Mouse (Mus musculus): ENCODE results near the gene Anapc4. TPM values are rescaled to one million over a fixed set of nuclear protein-coding genes. Genes with fewer than 3 reads are reported as not detected.

The Anapc4 gene
- polyA plus RNA-seq, 1 experiment, result 41.3 TPM

GRCm38 (mm10) chr5:52813312-52813711, 20.5 kb upstream of the Anapc4 start:
- no peak overlapping the region for H3K4me3 ChIP-seq (ENCODE audit: insufficient read depth, poor library complexity, severe bottlenecking)
- peaks cover 73% of the 10 kb centered on the region for H3K36me3 ChIP-seq (ENCODE audit: control insufficient read depth, insufficient read depth)
- H3K79me3 ChIP-seq (ENCODE audit: low read depth), result no peaks in the 10 kb centered on the region
- H3K79me2 ChIP-seq (ENCODE audit: control insufficient read depth, insufficient read depth), result no peaks in the 10 kb centered on the region
- no peak overlapping the region for H3ac ChIP-seq (ENCODE audit: control insufficient read depth, insufficient read length, low read depth)
- no peaks in the 10 kb centered on the region for H3K27me3 ChIP-seq (ENCODE audit: control insufficient read depth, insufficient read depth, insufficient read length)
- TF ChIP-seq MYOG (IDR thresholded peaks at IDR 0.05; ENCODE audit: control insufficient read depth, extremely low read depth, insufficient read length), result no peak
- TF ChIP-seq CEBPB (IDR thresholded peaks at IDR 0.05; ENCODE audit: low read depth), result no peak
- no peak for TF ChIP-seq FOSL1 (IDR thresholded peaks at IDR 0.05; ENCODE audit: insufficient read depth, low read length, poor library complexity, severe bottlenecking)
- TF ChIP-seq USF1 (IDR thresholded peaks at IDR 0.05; ENCODE audit: low read depth), result no peak
- no peak for TF ChIP-seq CTCF (IDR thresholded peaks at IDR 0.05; ENCODE audit: control insufficient read depth, insufficient read depth, insufficient read length)
- TF ChIP-seq MAX (IDR thresholded peaks at IDR 0.05), result no peak
- no peak for TF ChIP-seq MYOD1 (IDR thresholded peaks at IDR 0.05; ENCODE audit: control insufficient read depth, insufficient read length, low read depth)

- no peak for TF ChIP-seq CEBPB (IDR thresholded peaks at IDR 0.05; ENCODE audit: low read depth)
- TF ChIP-seq USF1 (IDR thresholded peaks at IDR 0.05; ENCODE audit: low read depth), result no peak
- TF ChIP-seq FOSL1 (IDR thresholded peaks at IDR 0.05; ENCODE audit: insufficient read depth, low read length, poor library complexity, severe bottlenecking), result no peak
- no peak for TF ChIP-seq MYOG (IDR thresholded peaks at IDR 0.05; ENCODE audit: control insufficient read depth, extremely low read depth, insufficient read length)
- TF ChIP-seq MYOD1 (IDR thresholded peaks at IDR 0.05; ENCODE audit: control insufficient read depth, insufficient read length, low read depth), result no peak
- TF ChIP-seq MAX (IDR thresholded peaks at IDR 0.05), result no peak
- TF ChIP-seq CTCF (IDR thresholded peaks at IDR 0.05; ENCODE audit: control insufficient read depth, insufficient read depth, insufficient read length), result no peak
- Histone ChIP-seq H3ac (ENCODE audit: control insufficient read depth, insufficient read length, low read depth) (no peak overlapping the region), H3K79me3 (ENCODE audit: low read depth) (no peaks in the 10 kb centered on the region), H3K4me3 (ENCODE audit: insufficient read depth, poor library complexity, severe bottlenecking) (no peak overlapping the region), H3K79me2 (ENCODE audit: control insufficient read depth, insufficient read depth) (no peaks in the 10 kb centered on the region), H3K36me3 (ENCODE audit: control insufficient read depth, insufficient read depth) (peaks cover 53% of the 10 kb centered on the region), H3K27me3 (ENCODE audit: control insufficient read depth, insufficient read depth, insufficient read length) (no peaks in the 10 kb centered on the region)
Measured at GRCm38 (mm10) chr5:52818676-52819075, 15.1 kb upstream of the Anapc4 start.

DNA sequence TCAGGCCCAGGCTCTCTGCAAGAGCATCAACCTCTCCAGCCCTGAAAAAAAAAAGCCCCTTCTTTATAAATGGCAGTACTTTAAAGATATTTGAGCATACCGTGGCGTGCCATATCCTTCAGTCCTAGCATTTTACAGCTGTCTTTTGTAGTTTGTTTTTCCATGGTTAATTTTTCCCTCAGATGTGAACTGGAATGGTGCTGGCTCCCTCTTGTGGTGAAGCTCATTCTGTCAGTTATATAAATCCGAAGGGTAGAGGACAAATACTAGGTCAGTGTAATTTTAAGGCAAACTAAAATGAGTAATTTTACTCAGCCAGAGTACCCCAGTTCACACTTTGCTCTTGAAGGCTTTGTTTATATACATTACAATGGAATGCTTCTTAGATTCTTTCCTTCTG, 12.1 kb upstream of the Anapc4 start:
- Histone ChIP-seq H3K36me3 (ENCODE audit: control insufficient read depth, insufficient read depth) (peaks cover 55% of the 10 kb centered on the region), H3ac (ENCODE audit: control insufficient read depth, insufficient read length, low read depth) (no peak overlapping the region), H3K27me3 (ENCODE audit: control insufficient read depth, insufficient read depth, insufficient read length) (no peaks in the 10 kb centered on the region), H3K79me3 (ENCODE audit: low read depth) (no peaks in the 10 kb centered on the region), H3K79me2 (ENCODE audit: control insufficient read depth, insufficient read depth) (no peaks in the 10 kb centered on the region), H3K4me3 (ENCODE audit: insufficient read depth, poor library complexity, severe bottlenecking) (no peak overlapping the region)
- TF ChIP-seq CEBPB (IDR thresholded peaks at IDR 0.05; ENCODE audit: low read depth), result no peak
- no peak for TF ChIP-seq FOSL1 (IDR thresholded peaks at IDR 0.05; ENCODE audit: insufficient read depth, low read length, poor library complexity, severe bottlenecking)
- TF ChIP-seq MYOG (IDR thresholded peaks at IDR 0.05; ENCODE audit: control insufficient read depth, extremely low read depth, insufficient read length), result no peak
- no peak for TF ChIP-seq CTCF (IDR thresholded peaks at IDR 0.05; ENCODE audit: control insufficient read depth, insufficient read depth, insufficient read length)
- TF ChIP-seq MYOD1 (IDR thresholded peaks at IDR 0.05; ENCODE audit: control insufficient read depth, insufficient read length, low read depth), result no peak
- no peak for TF ChIP-seq USF1 (IDR thresholded peaks at IDR 0.05; ENCODE audit: low read depth)
- TF ChIP-seq MAX (IDR thresholded peaks at IDR 0.05), result no peak

- Histone ChIP-seq H3K27me3 (ENCODE audit: control insufficient read depth, insufficient read depth, insufficient read length) (no peaks in the 10 kb centered on the region), H3K4me3 (ENCODE audit: insufficient read depth, poor library complexity, severe bottlenecking) (no peak overlapping the region), H3K36me3 (ENCODE audit: control insufficient read depth, insufficient read depth) (peaks cover 35% of the 10 kb centered on the region), H3K79me2 (ENCODE audit: control insufficient read depth, insufficient read depth) (no peaks in the 10 kb centered on the region), H3K79me3 (ENCODE audit: low read depth) (no peaks in the 10 kb centered on the region), H3ac (ENCODE audit: control insufficient read depth, insufficient read length, low read depth) (no peak overlapping the region)
- no peak for TF ChIP-seq MYOD1 (IDR thresholded peaks at IDR 0.05; ENCODE audit: control insufficient read depth, insufficient read length, low read depth)
- TF ChIP-seq MAX (IDR thresholded peaks at IDR 0.05), result no peak
- TF ChIP-seq USF1 (IDR thresholded peaks at IDR 0.05; ENCODE audit: low read depth), result no peak
- TF ChIP-seq CEBPB (IDR thresholded peaks at IDR 0.05; ENCODE audit: low read depth), result no peak
- no peak for TF ChIP-seq FOSL1 (IDR thresholded peaks at IDR 0.05; ENCODE audit: insufficient read depth, low read length, poor library complexity, severe bottlenecking)
- TF ChIP-seq MYOG (IDR thresholded peaks at IDR 0.05; ENCODE audit: control insufficient read depth, extremely low read depth, insufficient read length), result no peak
- TF ChIP-seq CTCF (IDR thresholded peaks at IDR 0.05; ENCODE audit: control insufficient read depth, insufficient read depth, insufficient read length), result no peak
Measured at GRCm38 (mm10) chr5:52827923-52828322, 5.9 kb upstream of the Anapc4 start.

- Histone ChIP-seq H3K4me3 (ENCODE audit: insufficient read depth, poor library complexity, severe bottlenecking) (no peak overlapping the region), H3K79me3 (ENCODE audit: low read depth) (peaks cover 27% of the 10 kb centered on the region)
Measured at GRCm38 (mm10) chr5:52833005-52833404, 807 bp upstream of the Anapc4 start.

More at GRCm38 (mm10) chr5:52833005-52833404, 807 bp upstream of the Anapc4 start:
- Histone ChIP-seq H3K36me3 (ENCODE audit: control insufficient read depth, insufficient read depth) (peaks cover 17% of the 10 kb centered on the region), H3ac (ENCODE audit: control insufficient read depth, insufficient read length, low read depth) (no peak overlapping the region), H3K27me3 (ENCODE audit: control insufficient read depth, insufficient read depth, insufficient read length) (no peaks in the 10 kb centered on the region), H3K79me2 (ENCODE audit: control insufficient read depth, insufficient read depth) (peaks cover 40% of the 10 kb centered on the region)
- no peak for TF ChIP-seq CEBPB (IDR thresholded peaks at IDR 0.05; ENCODE audit: low read depth)
- no peak for TF ChIP-seq MYOD1 (IDR thresholded peaks at IDR 0.05; ENCODE audit: control insufficient read depth, insufficient read length, low read depth)
- TF ChIP-seq FOSL1 (IDR thresholded peaks at IDR 0.05; ENCODE audit: insufficient read depth, low read length, poor library complexity, severe bottlenecking), result no peak
- no peak for TF ChIP-seq MYOG (IDR thresholded peaks at IDR 0.05; ENCODE audit: control insufficient read depth, extremely low read depth, insufficient read length)
- no peak for TF ChIP-seq MAX (IDR thresholded peaks at IDR 0.05)
- TF ChIP-seq CTCF (IDR thresholded peaks at IDR 0.05; ENCODE audit: control insufficient read depth, insufficient read depth, insufficient read length), result no peak
- no peak for TF ChIP-seq USF1 (IDR thresholded peaks at IDR 0.05; ENCODE audit: low read depth)
